8 mouse cellular contexts compared by ENCODE assay signal in genomic region chr8:47676631-47677030, GRCm38 (mm10). TPM values are rescaled to one million over a fixed set of nuclear protein-coding genes. Genes with fewer than 3 reads are reported as not detected.
DNase-seq lines count a peak whose midpoint lies in the region; ATAC-seq and TF ChIP-seq lines count a peak whose summit lies in the region.

No protein-coding gene starts in this region.

- H3K4me1 ChIP-seq in embryonic facial prominence, embryonic 10.5 days, result peaks cover 15% of the 10 kb centered on the region
- H3K4me1 ChIP-seq in intestine, embryonic 16.5 days (ENCODE audit: control insufficient read depth, insufficient read depth, low read length), result peaks cover 6% of the 10 kb centered on the region
- peaks cover 12% of the 10 kb centered on the region for H3K4me1 ChIP-seq in neural tube, embryonic 13.5 days (replicated peaks)

- 44% methylated on average over 2 of the region's 2 CpGs for WGBS in embryonic facial prominence, embryonic 10.5 days
- WGBS in intestine, embryonic 16.5 days, result 71% methylated on average over 2 of the region's 2 CpGs
- 56% methylated on average over 2 of the region's 2 CpGs for WGBS in neural tube, embryonic 13.5 days

- peak overlapping the region; percentile 80 for H3K4me2 ChIP-seq in intestine, embryonic 16.5 days (ENCODE audit: low read depth, low read length)
- H3K4me2 ChIP-seq in neural tube, embryonic 13.5 days, result peak overlapping the region; percentile 75

- H3K4me3 ChIP-seq in left cerebral cortex, adult 2 months, result peak overlapping the region; percentile 73; the same call in 1 of the 2 replicates
- peak overlapping the region; percentile 96 for H3K4me3 ChIP-seq in embryonic facial prominence, embryonic 10.5 days
- H3K4me3 ChIP-seq in intestine, embryonic 16.5 days (ENCODE audit: low read length), result peak overlapping the region; percentile 93
- peak overlapping the region; percentile 84 for H3K4me3 ChIP-seq in neural tube, embryonic 13.5 days

- no peaks in the 10 kb centered on the region for H3K9me3 ChIP-seq in embryonic facial prominence, embryonic 10.5 days
- no peaks in the 10 kb centered on the region for H3K9me3 ChIP-seq in intestine, embryonic 16.5 days (ENCODE audit: control insufficient read depth, low read length)
- no peaks in the 10 kb centered on the region for H3K9me3 ChIP-seq in neural tube, embryonic 13.5 days

- no peaks in the 10 kb centered on the region for H3K27me3 ChIP-seq in embryonic facial prominence, embryonic 10.5 days (replicated peaks; ENCODE audit: low read depth, poor library complexity, severe bottlenecking)
- no peaks in the 10 kb centered on the region for H3K27me3 ChIP-seq in intestine, embryonic 16.5 days (replicated peaks; ENCODE audit: control insufficient read depth, insufficient read depth, low read length)
- H3K27me3 ChIP-seq in neural tube, embryonic 13.5 days, result no peaks in the 10 kb centered on the region

- no peak for DNase-seq in left cerebral cortex, adult 2 months (ENCODE audit: extremely low spot score in 1 of 2, low spot score in 2 of 2)
- DNase-seq in left cerebral cortex, adult 9 months (ENCODE audit: low spot score in 2 of 2), result no peak
- DNase-seq in embryonic facial prominence, embryonic 10.5 days (ENCODE audit: low spot score), result no peak
- DNase-seq in urinary bladder, postnatal 10 days (ENCODE audit: low spot score), result no peak
- no peak for DNase-seq in right cerebral cortex, postnatal 14 days
- no peak for DNase-seq in cerebellum, adult 11 months

- TF ChIP-seq CTCF in left cerebral cortex, adult 2 months (IDR thresholded peaks at IDR 0.05), result no peak

- no peak overlapping the region for H3K9ac ChIP-seq in intestine, embryonic 16.5 days (ENCODE audit: low read depth, low read length)
- peak overlapping the region; percentile 89; the same call in 1 of the 2 replicates for H3K9ac ChIP-seq in neural tube, embryonic 13.5 days

- intact Hi-C loops in left cerebral cortex, adult 2 months (cut with DNase I), result loop anchor here (2.0 kb wide), 1 partner anchor 18 kb away; no protein-coding TSS in a partner anchor

- no peak overlapping the region for H3K27ac ChIP-seq in left cerebral cortex, adult 2 months
- no peak overlapping the region for H3K27ac ChIP-seq in embryonic facial prominence, embryonic 10.5 days (replicated peaks)
- H3K27ac ChIP-seq in intestine, embryonic 16.5 days (ENCODE audit: low read length), result no peak overlapping the region
- H3K27ac ChIP-seq in neural tube, embryonic 13.5 days (replicated peaks), result no peak overlapping the region

- ATAC-seq in intestine, embryonic 16.5 days, result no peak
- no peak for ATAC-seq in neural tube, embryonic 13.5 days (ENCODE audit: low read depth)

- peaks cover 15% of the 10 kb centered on the region for H3K36me3 ChIP-seq in embryonic facial prominence, embryonic 10.5 days (replicated peaks)
- peaks cover 3% of the 10 kb centered on the region; the same call in 1 of the 2 replicates for H3K36me3 ChIP-seq in intestine, embryonic 16.5 days (ENCODE audit: control insufficient read depth, insufficient read depth, low read length)
- H3K36me3 ChIP-seq in neural tube, embryonic 13.5 days, result no peaks in the 10 kb centered on the region

RNA-seq across cellular contexts. Expression of gene Ing2, which starts 1.3 kb away (rescaled TPM):
- total RNA-seq in left cerebral cortex, adult 2 months (2021), result 10 to 100 TPM; 52.8 to 56.0 TPM
- polyA plus RNA-seq in embryonic facial prominence, embryonic 10.5 days (2016; fragmentation: Nextera tagmentation; extraction: Ambion mirVana), result 13.6 and 13.8 TPM in 2 replicates
- 10.4 and 10.8 TPM in 2 replicates for polyA plus RNA-seq in intestine, embryonic 16.5 days (2015; fragmentation: Nextera tagmentation; extraction: Ambion mirVana)
- 7.9 and 8.5 TPM in 2 replicates for polyA plus RNA-seq in neural tube, embryonic 13.5 days (2015; fragmentation: Nextera tagmentation; extraction: Ambion mirVana)

RNA-seq across cellular contexts. Expression of gene Cdkn2aip, which starts 37.1 kb away (rescaled TPM):
- 10 to 100 TPM; 19.5 to 21.2 TPM for total RNA-seq in left cerebral cortex, adult 2 months (2021)
- polyA plus RNA-seq in embryonic facial prominence, embryonic 10.5 days (2016; fragmentation: Nextera tagmentation; extraction: Ambion mirVana), result 38.2 and 38.5 TPM in 2 replicates
- 20.0 and 21.0 TPM in 2 replicates for polyA plus RNA-seq in intestine, embryonic 16.5 days (2015; fragmentation: Nextera tagmentation; extraction: Ambion mirVana)
- polyA plus RNA-seq in neural tube, embryonic 13.5 days (2015; fragmentation: Nextera tagmentation; extraction: Ambion mirVana), result 37.2 and 42.3 TPM in 2 replicates
